Mouse (Mus musculus): ENCODE results near the gene Med15.

DNA sequence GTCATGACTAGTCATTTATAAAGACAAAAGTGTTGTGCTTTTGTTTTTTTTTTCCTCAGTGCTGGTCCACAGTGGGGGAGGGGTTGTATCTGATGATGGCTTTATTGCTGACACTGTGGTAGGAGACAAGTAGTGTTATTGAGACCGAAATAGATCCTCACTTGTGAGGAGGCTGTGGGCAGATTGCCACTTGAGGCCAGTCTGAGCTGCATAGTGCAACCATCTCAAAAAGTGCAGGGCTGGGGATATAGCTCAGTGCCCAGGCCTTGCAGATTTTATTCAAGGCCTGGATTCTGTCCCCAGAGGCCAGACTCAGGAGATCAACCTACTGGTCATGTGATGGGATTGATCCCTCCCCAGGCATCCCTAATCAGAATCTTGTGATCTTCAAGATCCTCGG is 95.8 kb downstream of the Med15 start:
- TF ChIP-seq POLR2A (IDR thresholded peaks at IDR 0.05; ENCODE audit: borderline replicate concordance, low read depth, low read length) = no peak
- TF ChIP-seq CTCF (IDR thresholded peaks at IDR 0.05; ENCODE audit: low read depth, low read length) = no peak

Data from bone marrow macrophage, adult 2 months (primary cell).